ENCODE assay signal across 9 mouse cellular contexts in the genomic region with DNA sequence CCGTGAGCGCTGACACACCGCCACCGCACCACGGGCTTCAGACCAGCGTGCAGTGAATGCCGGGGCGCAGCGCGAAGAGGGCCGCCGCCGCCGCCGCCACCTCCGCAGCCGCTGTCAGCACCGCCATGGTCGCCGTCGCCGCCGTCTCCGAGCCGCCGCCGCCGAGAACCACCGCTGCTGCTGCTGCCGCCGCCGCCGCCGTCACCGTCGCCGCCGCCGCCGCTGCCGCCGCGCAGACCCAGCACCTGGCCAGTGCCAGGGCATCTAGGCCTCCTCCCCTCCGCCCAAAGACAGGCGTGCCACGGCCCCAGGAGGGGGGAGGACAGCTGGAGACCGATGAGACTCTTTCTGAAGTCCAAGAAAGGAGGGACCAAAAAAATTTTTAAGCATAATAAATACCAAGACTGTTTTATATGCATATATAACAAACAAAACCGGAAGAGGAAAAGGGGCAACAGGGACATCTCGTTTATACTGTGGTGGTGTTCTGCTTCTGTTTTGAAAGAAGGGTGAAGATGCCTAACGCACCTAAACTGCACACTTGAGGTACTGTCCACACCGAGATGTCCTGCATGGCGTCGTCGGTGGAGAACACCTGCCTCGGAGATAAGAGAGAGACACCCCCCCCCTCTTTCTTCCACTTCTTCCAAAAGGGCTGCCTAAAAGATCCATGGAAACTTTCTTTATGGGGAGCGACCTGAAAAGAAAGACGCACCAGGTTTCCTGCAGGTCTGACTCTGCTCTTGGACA. TPM values are rescaled to one million over a fixed set of nuclear protein-coding genes. Genes with fewer than 3 reads are reported as not detected.
DNase-seq lines count a peak whose midpoint lies in the region; ATAC-seq lines count a peak whose summit lies in the region.
"Had no signal": no experiment of that assay in that cellular context is flagged by ENCODE, and none has a peak within 500 bp of the region (broad histone marks: within the 10 kb centered on the region; RNA-seq: fewer than 3 reads in every experiment).

No protein-coding gene starts in this region.

- H3K4me1 ChIP-seq in embryonic facial prominence, embryonic 12.5 days, result peaks cover 22% of the 10 kb centered on the region; the same call in 1 of the 2 replicates
- peaks cover 21% of the 10 kb centered on the region for H3K4me1 ChIP-seq in hindbrain, embryonic 15.5 days (replicated peaks)
- peaks cover 19% of the 10 kb centered on the region for H3K4me1 ChIP-seq in midbrain, embryonic 16.5 days (ENCODE audit: control insufficient read depth, insufficient read depth, low read length)

- no peaks in the 10 kb centered on the region for H3K9me3 ChIP-seq in embryonic facial prominence, embryonic 12.5 days
- H3K9me3 ChIP-seq in hindbrain, embryonic 15.5 days, result no peaks in the 10 kb centered on the region
- no peaks in the 10 kb centered on the region for H3K9me3 ChIP-seq in midbrain, embryonic 16.5 days (replicated peaks; ENCODE audit: control insufficient read depth, low read length, poor library complexity, severe bottlenecking)

- peak overlapping the region; percentile 76 for H3K4me2 ChIP-seq in embryonic facial prominence, embryonic 12.5 days (replicated peaks)
- peak overlapping the region; percentile 97 for H3K4me2 ChIP-seq in hindbrain, embryonic 15.5 days
- peak overlapping the region; percentile 75 for H3K4me2 ChIP-seq in midbrain, embryonic 16.5 days (ENCODE audit: low read length)

- ATAC-seq in embryonic facial prominence, embryonic 12.5 days (ENCODE audit: insufficient number of reproducible peaks, insufficient read depth, low FRiP score, low TSS enrichment), result no peak
- no peak for ATAC-seq in hindbrain, embryonic 15.5 days (ENCODE audit: low FRiP score, low read depth)
- no peak for ATAC-seq in midbrain, embryonic 16.5 days

- WGBS in embryonic facial prominence, embryonic 12.5 days, result 1% methylated on average over 42 of the region's 57 CpGs
- 1% methylated on average over 51 of the region's 57 CpGs for WGBS in hindbrain, embryonic 15.5 days
- 1% methylated on average over 42 of the region's 57 CpGs for WGBS in midbrain, embryonic 16.5 days

- peak overlapping the region; percentile 87 for H3K9ac ChIP-seq in embryonic facial prominence, embryonic 12.5 days
- H3K9ac ChIP-seq in hindbrain, embryonic 15.5 days, result peak overlapping the region; percentile 68
- H3K9ac ChIP-seq in midbrain, embryonic 16.5 days (ENCODE audit: low read depth, low read length), result peak overlapping the region; percentile 94

- peaks cover 41% of the 10 kb centered on the region for H3K27me3 ChIP-seq in embryonic facial prominence, embryonic 12.5 days
- no peaks in the 10 kb centered on the region for H3K27me3 ChIP-seq in hindbrain, embryonic 15.5 days
- no peaks in the 10 kb centered on the region for H3K27me3 ChIP-seq in midbrain, embryonic 16.5 days (ENCODE audit: control insufficient read depth, insufficient read depth, low read depth, low read length)

- DNase-seq in kidney, adult 9 months, result peak; percentile 16
- no peak for DNase-seq in kidney, postnatal 36 days
- no peak for DNase-seq in urinary bladder, postnatal 10 days (ENCODE audit: low spot score)
- no peak for DNase-seq in layer of hippocampus, adult 9-11 months
- no peak for DNase-seq in ovary, postnatal 14 days (ENCODE audit: low spot score)
- DNase-seq: gastrocnemius, postnatal 36 days had no signal

- H3K36me3 ChIP-seq in embryonic facial prominence, embryonic 12.5 days, result no peaks in the 10 kb centered on the region
- H3K36me3 ChIP-seq in hindbrain, embryonic 15.5 days, result no peaks in the 10 kb centered on the region
- no peaks in the 10 kb centered on the region for H3K36me3 ChIP-seq in midbrain, embryonic 16.5 days (ENCODE audit: control insufficient read depth, insufficient read depth, low read length)

- H3K4me3 ChIP-seq in embryonic facial prominence, embryonic 12.5 days, result peak overlapping the region; percentile 68
- H3K4me3 ChIP-seq in hindbrain, embryonic 15.5 days, result peak overlapping the region; percentile 54
- H3K4me3 ChIP-seq in midbrain, embryonic 16.5 days (ENCODE audit: low read depth, low read length), result peak overlapping the region; percentile 89

- peak overlapping the region; percentile 94 for H3K27ac ChIP-seq in embryonic facial prominence, embryonic 12.5 days
- peak overlapping the region; percentile 95 for H3K27ac ChIP-seq in hindbrain, embryonic 15.5 days (replicated peaks)
- H3K27ac ChIP-seq in midbrain, embryonic 16.5 days (ENCODE audit: low read length), result peak overlapping the region; percentile 99

RNA-seq across cellular contexts. Expression of gene Pou3f3, which starts 3.2 kb away (rescaled TPM):
- polyA plus RNA-seq in embryonic facial prominence, embryonic 12.5 days (2016; fragmentation: Nextera tagmentation; extraction: Ambion mirVana), result 10.3 and 12.1 TPM in 2 replicates
- 11.0 and 16.4 TPM in 2 replicates for polyA plus RNA-seq in hindbrain, embryonic 15.5 days (2015; fragmentation: Nextera tagmentation; extraction: Ambion mirVana)
- polyA plus RNA-seq in midbrain, embryonic 16.5 days (2015; fragmentation: Nextera tagmentation; extraction: Ambion mirVana), result 14.3 and 14.9 TPM in 2 replicates
